Mouse (Mus musculus): ENCODE data around the gene Ccnd3. TPM values are rescaled to one million over a fixed set of nuclear protein-coding genes. Genes with fewer than 3 reads are reported as not detected.
"Not testable (repeated sequence)": the region's sequence is repeated elsewhere in the genome, so short reads cannot be mapped to it uniquely, and the experiment has no call there.

Gene Ccnd3
- polyA plus RNA-seq, 1 experiment from 2014 or later, result 341 TPM

DNA sequence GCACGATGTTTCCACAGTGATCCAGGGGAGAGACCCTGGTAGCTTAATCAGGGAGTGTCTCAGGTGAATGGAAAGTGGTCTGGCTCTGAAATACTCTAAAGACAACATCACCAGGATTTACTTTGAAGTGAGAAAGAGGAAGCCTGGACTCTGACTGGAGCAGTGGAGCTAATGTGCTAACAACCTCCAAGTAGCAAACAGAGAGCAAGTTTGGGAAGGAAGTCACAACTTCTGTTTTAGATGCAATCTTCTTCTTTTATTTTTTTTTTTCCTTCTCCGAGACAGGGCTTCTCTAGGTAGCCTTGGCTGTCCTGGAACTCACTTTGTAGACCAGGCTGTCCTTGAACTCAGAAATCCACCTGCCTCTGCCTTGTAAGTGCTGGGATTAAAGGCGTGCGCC is 104.3 kb downstream of the Ccnd3 start:
- no peak for DNase-seq (ENCODE audit: low spot score)
- H3K36me3 ChIP-seq, result peaks cover 60% of the 10 kb centered on the region
- no peaks in the 10 kb centered on the region for H3K27me3 ChIP-seq (ENCODE audit: low read depth, poor library complexity, severe bottlenecking)

DNA sequence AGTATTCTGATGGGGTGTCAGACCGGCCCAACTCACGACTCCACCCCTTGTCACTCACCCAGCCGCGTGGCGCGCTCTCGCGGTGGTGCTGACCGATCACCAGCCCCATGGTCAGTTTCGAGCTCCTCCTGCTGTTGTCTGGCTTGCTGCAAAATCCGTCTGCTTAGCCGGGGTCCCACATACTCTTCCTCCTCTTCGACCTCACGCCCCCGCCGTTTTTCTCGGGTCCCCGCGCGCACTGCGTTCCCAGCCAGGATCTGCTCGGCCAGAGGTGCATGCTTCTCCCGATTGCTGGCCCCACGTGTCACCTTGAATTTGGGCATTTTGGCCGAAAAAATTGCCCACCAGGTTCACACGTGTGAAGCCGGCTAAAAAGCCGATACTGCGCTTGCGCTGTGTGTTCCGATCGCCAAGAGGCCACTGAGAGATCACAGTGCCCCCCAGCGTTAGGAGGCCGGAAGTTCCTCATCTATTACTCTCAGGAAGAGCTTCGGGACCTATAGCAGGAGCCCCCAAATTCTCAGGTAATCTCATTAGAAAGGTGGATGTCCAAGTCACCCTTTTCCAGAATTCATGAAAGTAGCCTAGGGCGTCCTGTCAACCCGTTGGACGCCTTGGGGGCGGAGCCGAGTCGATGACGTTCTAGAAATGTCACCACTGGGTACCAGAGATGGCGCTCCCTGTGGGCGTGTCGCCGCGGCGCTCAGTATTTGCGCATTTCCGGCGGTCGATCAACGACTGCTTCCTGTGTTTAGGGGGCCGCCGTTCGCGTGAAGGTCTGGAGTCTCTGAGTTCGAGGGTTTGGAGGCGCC is 106.2 kb downstream of the Ccnd3 start, which contains the start of the genes Bysl, Med20 and Gm20517:
Gene Bysl (minus strand): TSS at position 644 of the 812 bp plus-strand sequence.
Gene Med20 (plus strand): TSS at position 734 of the 812 bp plus-strand sequence.
Gene Gm20517 (plus strand): TSS at position 741 of the 812 bp plus-strand sequence.
- peak; percentile 97 for DNase-seq (ENCODE audit: low spot score)
- H3K27ac ChIP-seq (replicated peaks), result peak within 1 kb of the TSS; percentile 87
- no peaks in the 10 kb centered on the region for H3K27me3 ChIP-seq (ENCODE audit: low read depth, poor library complexity, severe bottlenecking)
- under 1% methylated on average over 59 of the region's 59 CpGs for WGBS
- peaks cover 24% of the 10 kb centered on the region for H3K4me1 ChIP-seq
- H3K36me3 ChIP-seq, result peaks cover 60% of the 10 kb centered on the region
- no peaks in the 10 kb centered on the region for H3K9me3 ChIP-seq (replicated peaks)
- H3K4me3 ChIP-seq, result peak within 1 kb of the TSS; percentile 90

More for the DNA sequence above, 104.3 kb downstream of the Ccnd3 start:
- H3K4me3 ChIP-seq, result no peak overlapping the region
- H3K4me1 ChIP-seq, result peaks cover 24% of the 10 kb centered on the region
- no peak overlapping the region for H3K27ac ChIP-seq (replicated peaks)
- 94% methylated on average over 4 of the region's 4 CpGs for WGBS
- H3K9me3 ChIP-seq (replicated peaks), result no peaks in the 10 kb centered on the region

DNA sequence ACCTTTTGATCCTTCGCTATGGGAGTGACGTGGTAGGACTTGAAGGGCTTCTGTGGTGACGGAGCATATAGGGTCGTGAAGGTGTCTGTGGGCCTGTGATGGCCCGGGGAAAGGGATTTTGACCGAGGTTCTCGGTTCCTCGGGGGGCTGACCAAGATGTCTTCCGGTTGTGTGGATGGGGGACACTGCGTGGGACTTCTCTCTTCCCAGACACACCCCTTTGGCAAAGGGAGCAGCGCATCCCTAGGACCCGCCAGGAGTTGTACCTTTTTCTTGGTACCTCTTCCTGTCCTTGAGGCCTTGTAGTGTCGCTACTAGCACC is 106.8 kb downstream of the Ccnd3 start:
- no peak for DNase-seq (ENCODE audit: low spot score)
- WGBS, result 0% methylated on average over 13 of the region's 13 CpGs
- no peaks in the 10 kb centered on the region for H3K9me3 ChIP-seq (replicated peaks)
- peaks cover 60% of the 10 kb centered on the region for H3K36me3 ChIP-seq
- H3K27ac ChIP-seq (replicated peaks), result peak overlapping the region; percentile 87
- H3K27me3 ChIP-seq (ENCODE audit: low read depth, poor library complexity, severe bottlenecking), result no peaks in the 10 kb centered on the region
- peak overlapping the region; percentile 90 for H3K4me3 ChIP-seq
- peaks cover 24% of the 10 kb centered on the region for H3K4me1 ChIP-seq

DNA sequence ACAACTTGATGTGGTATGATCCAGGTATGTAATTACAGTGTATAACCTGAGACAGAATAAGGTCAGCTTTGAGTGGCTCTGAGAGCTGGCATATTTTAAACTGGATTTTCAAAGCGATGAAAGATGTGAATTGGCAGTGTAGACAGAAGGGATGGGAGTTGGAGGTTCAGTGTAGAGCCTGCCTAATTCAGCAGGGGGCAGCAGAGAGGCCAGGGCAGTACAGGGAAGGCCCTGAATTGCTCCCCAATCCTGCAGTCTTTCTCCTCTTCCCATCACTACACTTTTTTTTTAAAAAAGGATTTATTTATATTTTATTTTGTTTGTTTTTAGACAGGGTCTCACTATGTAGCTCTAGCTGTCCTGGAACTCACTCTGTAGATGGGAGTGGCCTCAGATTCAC is 109.2 kb downstream of the Ccnd3 start:
- Histone ChIP-seq H3K4me1 (peaks cover 24% of the 10 kb centered on the region), H3K36me3 (peaks cover 59% of the 10 kb centered on the region), H3K9me3 (replicated peaks) (no peaks in the 10 kb centered on the region), H3K27me3 (ENCODE audit: low read depth, poor library complexity, severe bottlenecking) (no peaks in the 10 kb centered on the region), H3K4me3 (no peak overlapping the region), H3K27ac (replicated peaks) (no peak overlapping the region)
- no peak for DNase-seq (ENCODE audit: low spot score)
- 91% methylated on average over 1 of the region's 1 CpGs for WGBS

DNA sequence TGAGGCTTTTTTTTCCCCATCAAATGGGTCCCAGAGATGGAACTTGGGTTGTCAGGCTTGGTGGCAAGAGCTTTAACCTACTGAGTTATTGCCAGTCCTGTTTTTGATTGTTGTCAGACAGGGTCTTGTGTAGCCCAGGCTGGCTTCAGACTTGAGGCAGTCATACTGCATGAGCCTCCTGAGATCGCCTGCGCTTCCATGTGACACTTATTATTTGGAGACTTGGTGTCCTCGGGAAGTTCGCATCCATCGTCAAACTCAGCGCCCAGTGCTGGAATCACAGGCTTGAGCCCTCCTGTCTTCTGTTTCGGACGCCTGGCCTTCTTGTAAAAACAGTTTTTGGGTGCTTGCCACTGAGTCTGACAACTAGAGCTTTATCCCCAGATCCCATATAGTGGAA is 111.3 kb downstream of the Ccnd3 start:
- Histone ChIP-seq H3K4me3 (no peak overlapping the region), H3K9me3 (replicated peaks) (no peaks in the 10 kb centered on the region), H3K4me1 (peaks cover 14% of the 10 kb centered on the region), H3K36me3 (peaks cover 79% of the 10 kb centered on the region), H3K27ac (replicated peaks) (no peak overlapping the region), H3K27me3 (ENCODE audit: low read depth, poor library complexity, severe bottlenecking) (no peaks in the 10 kb centered on the region)
- no peak for DNase-seq (ENCODE audit: low spot score)
- WGBS, result 96% methylated on average over 8 of the region's 8 CpGs

DNA sequence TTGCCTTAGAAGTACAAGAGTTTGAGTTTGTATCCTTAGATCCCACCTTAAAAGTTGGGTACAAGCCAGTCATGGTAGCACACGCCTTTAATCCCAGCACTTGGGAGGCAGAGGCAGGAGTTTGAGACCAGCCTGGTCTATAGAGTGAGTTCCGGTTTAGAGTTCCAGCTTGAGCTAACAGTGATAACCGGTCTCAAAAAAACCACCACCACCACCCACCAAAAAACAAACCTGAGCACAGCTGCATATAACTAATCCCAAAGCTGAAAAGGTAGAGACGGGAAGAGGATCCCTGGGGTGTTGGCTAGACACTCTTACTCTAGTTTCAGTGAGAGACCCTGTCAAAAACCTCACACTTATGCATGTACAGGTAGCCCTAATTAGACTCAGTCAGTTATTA is 111.8 kb downstream of the Ccnd3 start:
- Histone ChIP-seq H3K4me1 (peaks cover 14% of the 10 kb centered on the region), H3K9me3 (replicated peaks) (no peaks in the 10 kb centered on the region), H3K4me3 (no peak overlapping the region), H3K27ac (replicated peaks) (no peak overlapping the region), H3K27me3 (ENCODE audit: low read depth, poor library complexity, severe bottlenecking) (no peaks in the 10 kb centered on the region), H3K36me3 (peaks cover 85% of the 10 kb centered on the region)
- 93% methylated on average over 4 of the region's 4 CpGs for WGBS
- no peak for DNase-seq (ENCODE audit: low spot score)

DNA sequence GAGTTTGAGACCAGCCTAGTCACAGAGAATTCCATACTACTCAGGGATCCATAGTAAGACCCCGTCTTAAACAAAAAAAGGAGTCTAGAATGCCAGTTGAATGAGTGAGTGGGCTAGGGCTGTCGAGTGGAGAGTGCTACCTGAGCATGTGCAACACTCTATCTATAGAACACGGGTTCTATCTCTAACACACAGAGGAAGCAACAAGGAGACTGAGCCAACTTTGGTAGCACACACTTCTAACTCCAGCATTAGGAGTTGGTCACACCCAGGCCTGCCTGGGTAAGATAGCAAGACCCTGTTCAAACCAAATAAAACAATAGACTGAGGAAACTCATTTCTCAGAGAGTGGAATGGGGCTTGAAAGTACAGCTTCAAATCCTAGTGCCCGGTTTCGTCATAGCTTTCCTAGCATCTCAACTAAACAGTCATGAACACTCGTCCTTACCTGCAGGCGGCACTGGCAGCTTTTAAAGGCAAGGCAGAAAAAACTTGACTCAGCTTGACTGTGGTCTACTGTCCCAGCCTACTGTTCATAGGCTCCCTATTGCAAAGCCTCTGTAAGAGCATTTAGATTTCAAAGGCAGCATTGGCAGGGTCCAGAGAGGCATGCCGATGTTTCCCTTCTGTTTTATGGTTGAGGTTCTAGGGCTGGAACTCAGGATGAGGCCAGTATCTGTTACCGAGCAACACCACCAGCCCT is 112.9 kb downstream of the Ccnd3 start:
- Histone ChIP-seq H3K9me3 (replicated peaks) (no peaks in the 10 kb centered on the region), H3K27ac (replicated peaks) (no peak overlapping the region), H3K27me3 (ENCODE audit: low read depth, poor library complexity, severe bottlenecking) (no peaks in the 10 kb centered on the region), H3K4me3 (no peak overlapping the region), H3K36me3 (peaks cover 96% of the 10 kb centered on the region), H3K4me1 (peaks cover 2% of the 10 kb centered on the region)
- DNase-seq (ENCODE audit: low spot score), result no peak
- 96% methylated on average over 9 of the region's 9 CpGs for WGBS

DNA sequence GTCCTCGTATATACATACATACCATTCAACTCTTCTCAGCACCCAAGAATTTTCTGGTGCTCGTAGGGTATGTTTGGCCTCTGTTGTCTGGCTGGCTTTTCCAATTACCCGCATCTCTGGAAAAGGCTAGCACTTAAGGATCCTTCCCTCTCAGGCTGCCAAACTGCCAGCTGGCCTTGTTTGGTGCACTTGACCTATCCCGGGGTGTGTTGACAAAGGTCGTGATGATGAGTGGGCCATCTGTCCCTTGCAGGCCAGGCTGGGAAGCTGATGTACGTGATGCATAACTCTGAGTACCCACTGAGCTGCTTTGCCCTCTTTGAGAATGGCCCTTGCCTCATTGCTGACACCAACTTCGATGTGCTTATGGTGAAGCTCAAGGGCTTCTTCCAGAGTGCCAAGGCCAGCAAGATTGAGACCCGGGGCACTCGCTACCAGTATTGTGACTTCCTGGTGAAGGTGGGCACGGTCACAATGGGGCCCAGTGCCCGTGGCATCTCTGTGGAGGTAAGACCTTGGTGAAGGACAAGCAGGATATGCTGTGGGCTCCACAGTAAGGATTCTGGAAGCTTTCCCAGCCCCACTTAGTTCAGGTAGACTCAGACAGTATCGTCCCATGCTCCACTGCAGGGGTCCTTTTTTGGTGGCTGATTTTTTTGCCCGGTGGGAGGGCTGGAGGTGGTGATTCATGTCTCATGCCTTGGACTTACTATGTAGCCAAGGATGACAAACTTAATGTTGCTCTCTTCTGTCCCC is 113.9 kb downstream of the Ccnd3 start:
- Histone ChIP-seq H3K4me1 (no peaks in the 10 kb centered on the region), H3K9me3 (replicated peaks) (no peaks in the 10 kb centered on the region), H3K36me3 (peaks cover 99% of the 10 kb centered on the region), H3K4me3 (no peak overlapping the region), H3K27ac (replicated peaks) (no peak overlapping the region), H3K27me3 (ENCODE audit: low read depth, poor library complexity, severe bottlenecking) (no peaks in the 10 kb centered on the region)
- 94% methylated on average over 13 of the region's 13 CpGs for WGBS
- DNase-seq (ENCODE audit: low spot score), result no peak

DNA sequence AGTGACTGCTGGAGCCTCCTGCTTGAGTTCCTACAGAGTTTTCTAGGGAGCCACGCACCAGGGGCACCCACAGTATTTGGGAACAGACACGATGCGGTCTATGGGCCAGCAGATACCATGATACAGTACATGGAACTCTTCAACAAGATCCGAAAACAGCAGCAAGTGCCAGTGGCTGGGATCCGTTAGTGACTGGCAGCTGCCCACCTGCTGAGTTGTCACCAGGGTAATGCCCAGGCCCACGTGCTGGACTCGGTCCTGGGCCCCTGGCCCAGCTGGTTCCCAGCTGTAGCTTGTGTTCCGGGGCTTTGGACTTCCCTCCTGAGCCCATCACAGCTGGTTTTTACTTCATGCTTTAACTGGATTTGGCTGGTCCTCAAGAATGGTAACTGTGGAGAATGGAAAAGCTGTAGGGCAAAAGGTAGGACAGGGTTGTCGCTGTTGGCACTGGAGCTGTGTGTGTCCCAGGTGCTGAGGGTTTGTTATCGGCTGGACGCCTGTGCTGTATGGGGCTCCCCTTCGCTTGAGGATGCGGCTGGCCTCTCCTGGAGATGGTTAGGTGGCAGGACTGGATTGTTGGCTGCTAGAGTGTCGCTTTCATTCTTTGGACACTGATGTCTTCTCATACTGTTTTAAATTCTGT is 118.2 kb downstream of the Ccnd3 start:
- no peak for DNase-seq (ENCODE audit: low spot score)
- Histone ChIP-seq H3K4me1 (peaks cover 2% of the 10 kb centered on the region), H3K4me3 (no peak overlapping the region), H3K9me3 (replicated peaks) (peaks cover 5% of the 10 kb centered on the region; the same call in 1 of the 2 replicates), H3K27me3 (ENCODE audit: low read depth, poor library complexity, severe bottlenecking) (no peaks in the 10 kb centered on the region), H3K27ac (replicated peaks) (no peak overlapping the region), H3K36me3 (peaks cover 86% of the 10 kb centered on the region)
- 95% methylated on average over 14 of the region's 14 CpGs for WGBS

DNA sequence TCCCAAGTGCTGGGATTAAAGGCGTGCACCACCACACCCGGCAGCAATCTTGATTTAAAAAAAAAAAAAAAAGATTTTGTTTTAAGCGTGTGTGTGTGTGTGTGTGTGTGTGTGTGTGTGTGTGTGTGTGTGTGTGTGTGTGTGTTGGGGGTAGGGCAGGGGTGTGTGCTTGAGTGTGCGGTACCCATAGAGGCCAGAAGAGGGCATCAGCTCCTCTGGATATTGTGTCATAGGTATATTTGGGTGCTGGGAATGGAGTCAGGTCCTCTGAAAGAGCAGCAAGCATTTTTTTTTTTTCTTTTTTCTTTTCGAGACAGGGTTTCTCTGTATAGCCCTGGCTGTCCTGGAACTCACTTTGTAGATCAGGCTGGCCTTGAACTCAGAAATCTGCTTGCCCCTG is 119.7 kb downstream of the Ccnd3 start:
- H3K9me3 ChIP-seq (replicated peaks); H3K27me3 ChIP-seq (ENCODE audit: low read depth, poor library complexity, severe bottlenecking); H3K4me3 ChIP-seq; DNase-seq (ENCODE audit: low spot score); H3K27ac ChIP-seq (replicated peaks): not testable (repeated sequence)
- peaks cover 72% of the 10 kb centered on the region for H3K36me3 ChIP-seq
- WGBS, result 93% methylated on average over 5 of the region's 5 CpGs
- H3K4me1 ChIP-seq, result peaks cover 10% of the 10 kb centered on the region

DNA sequence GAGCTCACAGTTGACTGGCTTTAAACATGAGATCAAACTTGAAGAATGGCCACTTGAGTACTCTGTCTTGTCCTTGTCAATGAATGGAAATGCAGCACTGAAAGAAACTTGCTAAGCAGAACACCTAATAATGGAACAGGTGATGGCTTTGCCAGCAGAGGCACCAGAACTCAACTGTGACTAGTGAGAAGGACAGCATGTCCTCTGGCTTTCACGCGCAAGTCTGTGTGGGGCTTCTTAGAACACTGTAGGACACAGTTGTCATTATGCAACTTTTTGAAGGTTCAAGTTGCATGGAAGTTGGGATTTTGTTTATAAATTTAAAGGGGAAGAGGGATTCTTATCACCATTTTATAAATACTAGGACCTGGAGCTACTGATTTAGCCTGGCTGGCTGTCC is 120.2 kb downstream of the Ccnd3 start:
- Histone ChIP-seq H3K4me3 (no peak overlapping the region), H3K27ac (replicated peaks) (no peak overlapping the region), H3K9me3 (replicated peaks) (peaks cover 5% of the 10 kb centered on the region; the same call in 1 of the 2 replicates), H3K36me3 (peaks cover 67% of the 10 kb centered on the region), H3K4me1 (peaks cover 13% of the 10 kb centered on the region), H3K27me3 (ENCODE audit: low read depth, poor library complexity, severe bottlenecking) (no peaks in the 10 kb centered on the region)
- WGBS, result 97% methylated on average over 2 of the region's 2 CpGs
- DNase-seq (ENCODE audit: low spot score), result no peak

DNA sequence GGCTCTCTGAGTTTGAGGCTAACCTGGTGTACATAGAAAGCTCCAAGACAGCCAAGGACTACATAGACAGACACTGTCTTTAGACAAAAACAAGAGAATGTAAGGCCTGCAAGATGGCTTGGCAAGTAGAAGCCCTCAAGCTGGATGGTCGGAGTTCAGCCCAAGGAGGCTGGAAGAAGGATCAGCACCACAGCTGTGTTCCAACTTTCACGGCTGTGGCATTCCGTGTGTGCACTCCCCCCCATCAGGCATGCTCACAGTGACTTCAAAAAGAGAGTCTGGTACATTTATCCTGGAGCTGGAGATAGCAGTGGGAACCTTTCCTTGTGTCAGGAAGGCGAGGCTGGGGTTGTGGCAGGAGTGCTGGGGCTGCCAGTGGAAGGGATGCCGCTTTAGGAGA is 121.2 kb downstream of the Ccnd3 start:
- H3K4me3 ChIP-seq, result no peak overlapping the region
- no peak overlapping the region for H3K27ac ChIP-seq (replicated peaks)
- peaks cover 57% of the 10 kb centered on the region for H3K36me3 ChIP-seq
- H3K4me1 ChIP-seq, result peaks cover 22% of the 10 kb centered on the region
- peaks cover 5% of the 10 kb centered on the region; the same call in 1 of the 2 replicates for H3K9me3 ChIP-seq (replicated peaks)
- WGBS, result 95% methylated on average over 5 of the region's 5 CpGs
- no peak for DNase-seq (ENCODE audit: low spot score)
- no peaks in the 10 kb centered on the region for H3K27me3 ChIP-seq (ENCODE audit: low read depth, poor library complexity, severe bottlenecking)

Measured in midbrain, embryonic 10.5 days (tissue).